Mouse (Mus musculus) Patski (cell line): ENCODE results near the gene Drg2. TPM values are rescaled to one million over a fixed set of nuclear protein-coding genes. Genes with fewer than 3 reads are reported as not detected.

ENCODE experiments used
- ATAC-seq: fragments of 100-300 bp; one replicate; pipeline ENCODE4 v1.8.0; 2021
- CTCF ChIA-PET: fragments of 350-600 bp; sonication (Branson Sonifier 250); formaldehyde crosslinking; loops from one replicate; lab custom pipeline; 2022; ENCODE audit warnings: inconsistent platforms; lab: Charles Lee
- POLR2A ChIA-PET: fragments of 350-600 bp; sonication (Branson Sonifier 250); formaldehyde crosslinking; loops from one replicate; lab custom pipeline; 2022; ENCODE audit warnings: antibody characterized with exemption, inconsistent platforms; lab: Charles Lee
- DNase-seq: peaks from one replicate; pipeline ENCODE4 v3.0.0-alpha.2; 2011; ENCODE audit warnings: low read depth, low spot score
- H3K27me3 ChIP-seq: fragments of 371-371 bp; one replicate; pipeline ENCODE4 v1.5.1; 2021
- CTCF ChIP-seq: fragments of 100-300 bp; IDR thresholded peaks from one replicate; pipeline ENCODE4 v1.5.1; 2021
- in situ Hi-C: fragments of 300-500 bp; cut with MboI; formaldehyde crosslinking; loops from 3 replicates; pipeline ENCODE4 v1.11.1; 2018; ENCODE audit warnings: low pct_unique_long_range_greater_than_20kb, mixed read lengths
- polyA plus RNA-seq: library from polyadenylated mRNA; unstranded; gene quantifications from one replicate; pipeline ENCODE4 v1.2.3, GENCODE M21; 2021

Gene Drg2
- polyA plus RNA-seq, 1 experiment from 2014 or later: 69.7 TPM

- in situ Hi-C loops: no loop called here
- DNase-seq (no peak), ATAC-seq (no peak)
- POLR2A ChIA-PET: interaction anchor here (0.7 kb wide), 1 partner anchor 28 kb away, joined by 4 read pairs; no protein-coding TSS in a partner anchor
- H3K27me3 ChIP-seq: peaks cover 8% of the 10 kb centered on the region
- TF ChIP-seq CTCF: no peak
- CTCF ChIA-PET: no interaction called here
These were observed 57.5 kb downstream of the Drg2 start for GRCm38 (mm10) chr11:60511893-60512292.

DNA sequence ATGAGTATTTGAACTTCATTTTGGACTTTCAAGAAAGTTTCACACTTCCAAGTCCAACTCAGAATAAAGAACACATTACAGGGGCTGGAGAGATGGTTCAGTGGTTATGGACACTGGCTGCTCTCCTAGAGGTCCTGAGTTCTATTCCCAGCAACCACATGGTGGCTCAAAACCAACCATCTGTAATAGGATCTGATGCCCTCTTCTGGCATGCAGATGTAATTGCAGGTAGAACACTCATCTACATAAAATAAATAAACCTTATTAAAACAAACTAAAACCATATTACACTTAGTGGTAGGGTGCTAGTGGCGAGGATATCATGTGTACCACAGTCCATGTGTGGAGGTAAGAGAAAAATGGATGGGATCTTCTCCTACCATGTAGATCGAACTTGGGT lies 58.1 kb downstream of the Drg2 start:
- ATAC-seq (no peak), DNase-seq (no peak)
- H3K27me3 ChIP-seq: peaks cover 8% of the 10 kb centered on the region
- in situ Hi-C loops: no loop called here
- TF ChIP-seq CTCF: no peak
- CTCF ChIA-PET: interaction anchor here (0.8 kb wide), 1 partner anchor 23 kb away, joined by 3 read pairs; the partner anchor contains the start of gene Alkbh5
- POLR2A ChIA-PET: no interaction called here

DNA sequence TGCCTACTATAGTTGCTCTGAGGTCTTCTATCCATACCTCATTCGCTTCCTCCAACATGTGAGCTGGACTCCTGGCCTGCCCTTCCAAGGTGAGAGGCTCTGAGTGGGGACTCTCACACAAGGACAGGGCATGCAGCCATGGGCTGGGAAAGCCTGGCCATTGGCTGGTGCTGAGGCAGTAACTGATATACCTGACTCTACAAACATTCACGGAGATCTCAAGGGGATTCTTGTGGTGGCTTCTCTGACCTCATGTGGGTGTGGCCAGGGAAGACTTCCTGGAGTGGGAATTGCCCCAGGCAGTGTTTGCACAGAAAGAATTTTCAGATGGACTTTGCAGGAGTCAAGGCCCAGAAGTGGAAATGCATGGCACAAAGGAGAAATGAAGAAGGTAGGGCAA lies 60.5 kb downstream of the Drg2 start:
- POLR2A ChIA-PET: no interaction called here
- DNase-seq (no peak), ATAC-seq (no peak)
- CTCF ChIA-PET: no interaction called here
- no peak for TF ChIP-seq CTCF
- H3K27me3 ChIP-seq: peaks cover 5% of the 10 kb centered on the region
- in situ Hi-C loops: no loop called here

DNA sequence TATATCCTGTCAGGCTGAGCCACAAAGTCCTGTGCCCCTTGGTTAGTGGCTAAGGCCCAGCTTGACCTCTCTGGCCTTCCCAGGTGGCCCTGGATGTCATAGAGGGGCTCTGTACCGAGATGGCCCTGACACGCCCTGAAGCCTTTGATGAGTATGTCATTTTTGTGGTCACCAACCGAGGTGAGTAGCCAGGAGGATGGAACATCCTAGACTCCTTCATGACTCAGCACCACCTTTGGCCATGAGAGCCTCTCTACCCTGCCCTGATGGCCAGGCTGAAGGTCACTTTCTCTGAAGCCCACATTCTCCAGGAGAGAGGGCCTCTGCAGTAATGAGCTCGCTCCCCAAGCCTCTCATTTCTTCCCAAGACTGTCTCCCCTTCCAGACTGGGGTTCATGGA lies 63.9 kb downstream of the Drg2 start:
- ATAC-seq (no peak), DNase-seq (no peak)
- ChIA-PET CTCF (no interaction called here), POLR2A (no interaction called here)
- TF ChIP-seq CTCF: no peak
- no peaks in the 10 kb centered on the region for H3K27me3 ChIP-seq
- in situ Hi-C loops: no loop called here

Other genes with a start within 250 kb of the Drg2 start
- gene Srebf1, start 232.0 kb upstream of the Drg2 start, polyA plus RNA-seq: 65.4 TPM
- 55.5 TPM for gene Tom1l2, start 101.7 kb upstream of the Drg2 start, polyA plus RNA-seq
- gene Drc3, start 101.3 kb upstream of the Drg2 start, polyA plus RNA-seq: 3.1 TPM
- 18.6 TPM for gene Gid4, start 37.4 kb upstream of the Drg2 start, polyA plus RNA-seq
- gene Atpaf2, start 36.1 kb upstream of the Drg2 start, polyA plus RNA-seq: 39.5 TPM
- gene Myo15, start 14.7 kb downstream of the Drg2 start, polyA plus RNA-seq: 0.04 TPM
- gene Alkbh5, start 81.8 kb downstream of the Drg2 start, polyA plus RNA-seq: 76.8 TPM
- 54.0 TPM for gene Llgl1, start 245.1 kb downstream of the Drg2 start, polyA plus RNA-seq